Mouse (Mus musculus): ENCODE measurements around the gene 5330417C22Rik. TPM values are rescaled to one million over a fixed set of nuclear protein-coding genes. Genes with fewer than 3 reads are reported as not detected.

Gene 5330417C22Rik
- polyA plus RNA-seq, 2 experiments, result 0.11 to 0.17 TPM

DNA sequence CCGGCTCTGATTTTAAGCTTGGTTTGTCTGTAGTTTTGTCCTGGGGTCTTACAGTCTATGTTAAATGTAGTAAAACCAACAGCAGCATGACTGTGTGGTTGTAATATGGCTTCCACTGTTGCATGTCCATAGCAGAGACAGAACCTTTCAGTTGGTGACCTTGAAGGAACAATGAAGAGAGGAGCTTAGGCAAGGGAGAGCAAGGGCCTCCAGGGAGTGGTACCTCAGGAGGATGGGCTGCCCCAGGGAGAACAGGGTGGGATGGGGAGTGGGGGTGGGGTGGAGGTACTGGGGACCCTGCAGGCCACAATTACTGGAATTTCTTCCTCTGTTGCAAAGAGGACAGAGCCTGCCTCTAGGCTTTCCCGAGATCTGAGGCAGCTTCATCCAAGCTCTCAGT is 84.4 kb downstream of the 5330417C22Rik start:
- H3K27ac ChIP-seq, result no peak overlapping the region

GRCm38 (mm10) chr3:108445366-108445705 is 91.0 kb downstream of the 5330417C22Rik start:
- no peaks in the 10 kb centered on the region for H3K9me3 ChIP-seq (ENCODE audit: control insufficient read depth, low read length)
- H3K4me2 ChIP-seq (ENCODE audit: low read depth), result peak overlapping the region; percentile 68
- peaks cover 15 to 16% of the 10 kb centered on the region in 2 experiments for H3K4me1 ChIP-seq (replicated peaks; ENCODE audit: control insufficient read depth in 2 of 2, insufficient read depth in 2 of 2, low read length in 1 of 2)
- DNase-seq (ENCODE audit: low read depth in 3 of 3, low spot score in 3 of 3) (no peak), ATAC-seq (ENCODE audit: insufficient read depth) (peak; percentile 15)
- no peaks in the 10 kb centered on the region; the same call in 1 of the 2 replicates for H3K36me3 ChIP-seq (replicated peaks; ENCODE audit: control insufficient read depth, insufficient read depth, low read depth)
- no peaks in the 10 kb centered on the region; the same call in 1 of the 2 replicates for H3K27me3 ChIP-seq (ENCODE audit: control insufficient read depth, insufficient read depth, low read length)
- H3K4me3 ChIP-seq (ENCODE audit: insufficient read depth in 1 of 2, low read depth in 2 of 2, low read length in 2 of 2), result peak overlapping the region; percentile 78 to 96
- TF ChIP-seq CTCF (IDR thresholded peaks at IDR 0.05; ENCODE audit: low read depth) (no peak), EP300 (IDR thresholded peaks at IDR 0.05; ENCODE audit: low read depth) (no peak)
- peak overlapping the region; percentile 23 for H3K27ac ChIP-seq
- WGBS (ENCODE audit: insufficient replicate concordance), result 13% methylated on average over 6 of the region's 6 CpGs
- H3K9ac ChIP-seq (replicated peaks), result peak overlapping the region; percentile 86

More for the DNA sequence above, 84.4 kb downstream of the 5330417C22Rik start:
- Histone ChIP-seq H3K4me2 (ENCODE audit: low read depth) (no peak overlapping the region), H3K9ac (replicated peaks) (no peak overlapping the region), H3K27me3 (ENCODE audit: control insufficient read depth, insufficient read depth, low read length) (no peaks in the 10 kb centered on the region; the same call in 1 of the 2 replicates), H3K4me1 (replicated peaks; ENCODE audit: control insufficient read depth in 2 of 2, insufficient read depth in 2 of 2, low read length in 1 of 2) (no peaks in the 10 kb centered on the region), H3K4me3 (ENCODE audit: insufficient read depth in 1 of 2, low read depth in 2 of 2, low read length in 2 of 2) (no peak overlapping the region), H3K36me3 (replicated peaks; ENCODE audit: control insufficient read depth, insufficient read depth, low read depth) (no peaks in the 10 kb centered on the region), H3K9me3 (ENCODE audit: control insufficient read depth, low read length) (no peaks in the 10 kb centered on the region)
- DNase-seq (ENCODE audit: low read depth in 3 of 3, low spot score in 3 of 3) (no peak), ATAC-seq (ENCODE audit: insufficient read depth) (no peak)
- TF ChIP-seq EP300 (IDR thresholded peaks at IDR 0.05; ENCODE audit: low read depth), result no peak
- TF ChIP-seq CTCF (IDR thresholded peaks at IDR 0.05; ENCODE audit: low read depth), result no peak
- WGBS (ENCODE audit: insufficient replicate concordance), result 65% methylated on average over 2 of the region's 2 CpGs

GRCm38 (mm10) chr3:108444698-108445365 is 91.5 kb downstream of the 5330417C22Rik start, which contains the start of gene Sars:
Gene Sars (minus strand): TSS chr3:108445209.
- Histone ChIP-seq H3K9me3 (ENCODE audit: control insufficient read depth, low read length) (no peaks in the 10 kb centered on the region), H3K4me2 (ENCODE audit: low read depth) (peak within 1 kb of the TSS; percentile 68), H3K27me3 (ENCODE audit: control insufficient read depth, insufficient read depth, low read length) (no peaks in the 10 kb centered on the region; the same call in 1 of the 2 replicates), H3K9ac (replicated peaks) (peak within 1 kb of the TSS; percentile 86), H3K36me3 (replicated peaks; ENCODE audit: control insufficient read depth, insufficient read depth, low read depth) (no peaks in the 10 kb centered on the region; the same call in 1 of the 2 replicates), H3K4me1 (replicated peaks; ENCODE audit: control insufficient read depth in 2 of 2, insufficient read depth in 2 of 2, low read length in 1 of 2) (peaks cover 15 to 16% of the 10 kb centered on the region in 2 experiments), H3K4me3 (ENCODE audit: insufficient read depth in 1 of 2, low read depth in 2 of 2, low read length in 2 of 2) (peak within 1 kb of the TSS; percentile 78 to 96), H3K27ac (peak within 1 kb of the TSS; percentile 27)
- TF ChIP-seq EP300 (IDR thresholded peaks at IDR 0.05; ENCODE audit: low read depth) (no peak), CTCF (IDR thresholded peaks at IDR 0.05; ENCODE audit: low read depth) (peak; percentile 43)
- DNase-seq (ENCODE audit: low read depth in 3 of 3, low spot score in 3 of 3) (peak; percentile 82 to 87 (median 85)), ATAC-seq (ENCODE audit: insufficient read depth) (peak; percentile 97)
- WGBS (ENCODE audit: insufficient replicate concordance), result under 1% methylated on average over 41 of the region's 41 CpGs

DNA sequence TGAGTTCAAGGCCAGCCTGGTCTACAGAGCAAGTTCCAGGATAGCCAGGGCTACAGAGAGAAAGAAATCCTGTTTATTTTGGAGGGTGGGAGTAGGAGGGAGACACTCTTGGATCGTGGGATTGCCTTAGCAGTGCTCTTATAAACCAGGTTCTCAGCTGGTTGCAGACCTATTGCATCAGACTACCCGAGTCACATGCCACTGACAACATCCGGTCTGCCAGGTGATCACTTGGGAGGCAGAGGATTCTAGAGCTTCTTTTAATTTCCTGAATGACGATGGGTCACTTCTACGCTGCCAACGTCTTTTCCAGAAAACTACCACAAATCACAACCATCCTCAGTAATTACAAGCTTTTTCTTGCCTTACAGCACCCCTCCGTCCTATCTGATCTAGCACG is 92.3 kb downstream of the 5330417C22Rik start:
- ATAC-seq (ENCODE audit: insufficient read depth), result peak; percentile 62
- Histone ChIP-seq H3K9ac (replicated peaks) (peak overlapping the region; percentile 86), H3K27ac (peak overlapping the region; percentile 27), H3K4me1 (replicated peaks; ENCODE audit: control insufficient read depth in 2 of 2, insufficient read depth in 2 of 2, low read length in 1 of 2) (peaks cover 15 to 16% of the 10 kb centered on the region in 2 experiments), H3K27me3 (ENCODE audit: control insufficient read depth, insufficient read depth, low read length) (no peaks in the 10 kb centered on the region; the same call in 1 of the 2 replicates), H3K4me3 (ENCODE audit: insufficient read depth in 1 of 2, low read depth in 2 of 2, low read length in 2 of 2) (peak overlapping the region; percentile 78 to 96), H3K36me3 (replicated peaks; ENCODE audit: control insufficient read depth, insufficient read depth, low read depth) (no peaks in the 10 kb centered on the region; the same call in 1 of the 2 replicates), H3K4me2 (ENCODE audit: low read depth) (peak overlapping the region; percentile 68), H3K9me3 (ENCODE audit: control insufficient read depth, low read length) (no peaks in the 10 kb centered on the region)
- 3% methylated on average over 8 of the region's 8 CpGs for WGBS (ENCODE audit: insufficient replicate concordance)
- peak; percentile 69 to 71 (median 69) for DNase-seq (ENCODE audit: low read depth in 3 of 3, low spot score in 3 of 3)
- TF ChIP-seq EP300 (IDR thresholded peaks at IDR 0.05; ENCODE audit: low read depth), result peak; percentile 74
- no peak for TF ChIP-seq CTCF (IDR thresholded peaks at IDR 0.05; ENCODE audit: low read depth)

GRCm38 (mm10) chr3:108436380-108436714 is 100.0 kb downstream of the 5330417C22Rik start:
- H3K9ac ChIP-seq (replicated peaks), result no peak overlapping the region
- no peak overlapping the region for H3K4me2 ChIP-seq (ENCODE audit: low read depth)
- H3K4me3 ChIP-seq (ENCODE audit: insufficient read depth in 1 of 2, low read depth in 2 of 2, low read length in 2 of 2), result no peak overlapping the region
- H3K27me3 ChIP-seq (ENCODE audit: control insufficient read depth, insufficient read depth, low read length), result no peaks in the 10 kb centered on the region
- DNase-seq (ENCODE audit: low read depth in 3 of 3, low spot score in 3 of 3) (no peak), ATAC-seq (ENCODE audit: insufficient read depth) (no peak)
- no peaks in the 10 kb centered on the region for H3K9me3 ChIP-seq (ENCODE audit: control insufficient read depth, low read length)
- H3K27ac ChIP-seq, result no peak overlapping the region
- 82% methylated on average over 7 of the region's 7 CpGs for WGBS (ENCODE audit: insufficient replicate concordance)
- no peaks in the 10 kb centered on the region for H3K4me1 ChIP-seq (replicated peaks; ENCODE audit: control insufficient read depth in 2 of 2, insufficient read depth in 2 of 2, low read length in 1 of 2)
- TF ChIP-seq CTCF (IDR thresholded peaks at IDR 0.05; ENCODE audit: low read depth) (no peak), EP300 (IDR thresholded peaks at IDR 0.05; ENCODE audit: low read depth) (no peak)
- peaks cover 47% of the 10 kb centered on the region for H3K36me3 ChIP-seq (replicated peaks; ENCODE audit: control insufficient read depth, insufficient read depth, low read depth)
